Mouse (Mus musculus) skeletal muscle tissue, adult 2 months (tissue): ENCODE data around the gene Plpp1.
A peak's percentile ranks its signal among the peaks of the same experiment; 100 is the strongest.

Experiments
- DNase-seq: peaks from one replicate; pipeline ENCODE4 v3.0.0-alpha.2; 2012; ENCODE audit warnings: low read depth, low spot score

Plpp1 gene

GRCm38 (mm10) chr13:112800597-112801380, at the start of gene Plpp1:
Gene Plpp1, plus strand, starts transcription at chr13:112800792.
- peak; percentile 90 for DNase-seq

GRCm38 (mm10) chr13:112751454-112752308, 48.9 kb upstream of the Plpp1 start:
- DNase-seq = peak; percentile 69

GRCm38 (mm10) chr13:112752309-112752975, 48.1 kb upstream of the Plpp1 start:
- no peak for DNase-seq

GRCm38 (mm10) chr13:112753522-112753921, 47.1 kb upstream of the Plpp1 start:
- DNase-seq = no peak

- DNase-seq = peak; percentile 50
These were observed 45.7 kb upstream of the Plpp1 start for GRCm38 (mm10) chr13:112754871-112755270.

- DNase-seq = peak; percentile 72
These were observed 45.0 kb upstream of the Plpp1 start for GRCm38 (mm10) chr13:112755507-112756010.

- no peak for DNase-seq
These were observed 43.2 kb upstream of the Plpp1 start for GRCm38 (mm10) chr13:112757395-112757794.

GRCm38 (mm10) chr13:112758546-112759090, 42.0 kb upstream of the Plpp1 start:
- no peak for DNase-seq

GRCm38 (mm10) chr13:112759364-112759763, 41.2 kb upstream of the Plpp1 start:
- DNase-seq = no peak

- no peak for DNase-seq
These were observed 40.6 kb upstream of the Plpp1 start for GRCm38 (mm10) chr13:112759777-112760537.

- DNase-seq = no peak
These were observed 40.1 kb upstream of the Plpp1 start for GRCm38 (mm10) chr13:112760538-112760881.

- DNase-seq = no peak
These were observed 38.8 kb upstream of the Plpp1 start for GRCm38 (mm10) chr13:112761787-112762186.

- DNase-seq = peak; percentile 73
These were observed 38.0 kb upstream of the Plpp1 start for GRCm38 (mm10) chr13:112762548-112762947.

GRCm38 (mm10) chr13:112763531-112764091, 37.0 kb upstream of the Plpp1 start:
- DNase-seq = no peak

GRCm38 (mm10) chr13:112764556-112764955, 36.0 kb upstream of the Plpp1 start:
- DNase-seq = peak; percentile 61

- DNase-seq = no peak
These were observed 34.9 kb upstream of the Plpp1 start for GRCm38 (mm10) chr13:112765654-112766053.

- DNase-seq = peak; percentile 85
These were observed 29.9 kb upstream of the Plpp1 start for GRCm38 (mm10) chr13:112770528-112771328.

- peak; percentile 60 for DNase-seq
These were observed 29.0 kb upstream of the Plpp1 start for GRCm38 (mm10) chr13:112771447-112772208.

- DNase-seq = no peak
These were observed 28.3 kb upstream of the Plpp1 start for GRCm38 (mm10) chr13:112772252-112772651.
